Mouse (Mus musculus): ENCODE results near the gene Pacrg.
A peak's percentile ranks its signal among the peaks of the same experiment; 100 is the strongest.

Pacrg gene

DNA sequence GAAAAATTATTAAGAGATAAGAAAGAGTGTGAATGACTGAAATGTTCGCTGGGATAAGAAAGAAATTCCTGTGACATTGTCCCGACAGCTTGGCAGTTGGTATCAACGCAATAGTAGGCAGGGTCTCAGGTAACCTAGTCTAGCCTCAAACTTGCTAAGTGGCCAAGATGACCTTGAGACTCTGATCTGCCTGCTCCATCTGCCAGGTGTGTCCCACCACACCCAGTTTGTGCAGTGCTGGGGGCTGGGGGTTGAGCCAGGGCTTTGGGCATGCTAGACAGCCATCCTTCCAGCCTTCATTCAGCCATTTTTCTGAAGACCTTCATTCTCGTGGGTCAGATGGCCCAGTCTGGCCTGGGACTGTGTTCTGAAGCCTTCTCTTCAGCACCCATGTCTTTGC is 473.5 kb downstream of the Pacrg start:
- DNase-seq = no peak

DNA sequence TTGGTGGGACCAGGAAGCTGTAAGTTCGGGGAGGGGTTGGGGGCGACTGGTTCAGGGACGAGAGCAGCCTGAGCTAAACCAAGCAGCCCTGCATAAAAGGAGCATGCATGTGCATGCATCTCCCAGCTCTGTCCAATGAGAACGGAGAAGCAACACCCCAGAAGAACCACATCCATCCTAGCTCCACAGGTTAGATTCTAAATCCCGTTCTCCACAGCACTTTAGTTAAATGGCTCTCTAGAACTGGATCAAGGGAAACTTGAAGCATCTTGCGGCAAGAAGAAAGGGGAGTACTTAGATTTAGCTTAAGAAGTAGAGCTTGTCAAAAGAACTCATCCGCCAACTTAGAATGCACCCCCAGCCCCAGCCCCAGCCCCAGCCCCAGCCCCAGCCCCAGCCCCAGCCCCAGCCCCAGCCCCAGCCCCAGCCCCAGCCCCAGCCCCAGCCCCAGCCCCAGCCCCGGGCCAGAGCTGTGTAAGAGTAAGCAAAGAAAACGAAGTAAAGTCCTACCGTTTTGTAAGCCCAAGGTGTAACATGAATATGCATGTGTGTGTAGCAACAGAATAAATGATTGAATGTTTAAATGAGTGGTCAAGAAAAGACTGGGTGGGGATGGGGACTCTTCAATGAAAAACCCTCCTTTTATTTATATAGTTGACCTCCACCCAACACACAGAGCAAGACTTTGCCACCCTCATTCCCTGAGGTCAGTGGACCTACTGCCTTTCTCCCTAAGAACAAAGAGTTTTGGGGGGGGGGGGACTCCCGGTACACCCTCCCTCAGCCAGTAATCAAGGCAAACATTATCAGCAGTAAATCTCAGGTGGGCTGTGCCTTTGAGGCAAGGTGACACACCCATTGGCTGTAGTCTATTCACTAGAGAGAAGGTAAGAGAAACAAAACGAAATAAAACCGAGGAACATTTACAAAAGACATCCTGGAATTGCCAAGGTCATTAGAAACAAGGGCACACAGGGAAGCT is 474.3 kb downstream of the Pacrg start:
- DNase-seq = no peak

- no peak for DNase-seq
Observed at GRCm38 (mm10) chr17:10363151-10363550, 477.0 kb downstream of the Pacrg start.

DNA sequence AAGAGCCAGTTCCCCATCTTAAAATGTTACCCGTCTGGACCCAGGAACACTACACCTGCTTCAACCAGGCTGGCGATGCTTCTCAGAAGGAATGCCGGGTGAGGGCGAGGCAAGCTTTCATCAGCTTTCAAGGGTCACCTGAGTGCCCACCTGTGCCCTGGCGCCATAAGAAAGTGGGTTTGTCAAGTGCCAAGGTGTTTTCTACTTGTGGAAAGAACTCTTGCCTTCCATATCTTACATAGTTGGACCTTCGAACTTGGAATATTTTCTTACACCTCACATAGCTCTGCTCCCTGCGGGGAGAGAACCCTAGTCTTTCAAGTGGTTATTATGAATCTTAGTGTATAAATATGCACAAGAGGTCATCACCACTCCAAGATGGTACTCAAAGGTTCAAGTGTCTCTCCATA is 478.2 kb downstream of the Pacrg start:
- DNase-seq = no peak

DNA sequence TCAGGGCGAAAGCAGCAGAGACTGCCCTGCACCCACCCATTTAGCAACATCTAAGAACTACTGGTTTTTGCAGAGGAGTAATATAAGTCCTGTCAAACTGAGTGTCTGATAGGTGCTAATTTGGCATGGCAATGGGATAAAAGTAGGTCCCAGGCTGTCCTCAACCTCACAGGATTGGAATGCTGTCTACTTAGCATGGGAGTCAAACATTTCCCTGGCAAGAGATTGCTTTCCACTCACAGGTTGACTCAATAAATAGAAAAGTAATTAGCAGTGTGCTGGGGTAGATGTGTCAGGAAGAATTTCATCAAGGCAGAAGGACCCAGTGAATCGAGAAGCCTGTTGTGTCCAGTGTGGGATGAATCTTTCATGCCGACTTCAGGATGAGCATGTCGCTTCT is 479.4 kb downstream of the Pacrg start:
- no peak for DNase-seq

DNA sequence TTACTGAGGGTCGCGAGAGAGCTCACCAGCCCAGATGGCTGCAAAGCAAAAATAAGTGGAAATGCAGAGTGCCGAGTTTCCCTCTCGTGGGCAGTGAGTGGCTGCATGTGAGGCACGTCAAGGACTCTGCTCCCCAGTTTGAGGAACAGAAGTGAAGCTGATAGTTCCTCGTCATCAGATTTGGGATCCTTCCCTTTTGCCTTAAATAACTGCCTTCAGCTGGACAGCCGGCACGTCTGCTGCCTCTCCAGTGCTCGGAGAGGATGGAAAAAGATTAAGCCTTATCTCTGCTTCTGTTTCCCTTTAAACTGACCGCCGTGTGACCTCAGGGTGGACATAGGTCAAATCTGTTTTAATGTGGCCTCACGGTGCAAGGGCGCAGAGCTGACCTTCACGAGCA is 480.6 kb downstream of the Pacrg start:
- no peak for DNase-seq

DNA sequence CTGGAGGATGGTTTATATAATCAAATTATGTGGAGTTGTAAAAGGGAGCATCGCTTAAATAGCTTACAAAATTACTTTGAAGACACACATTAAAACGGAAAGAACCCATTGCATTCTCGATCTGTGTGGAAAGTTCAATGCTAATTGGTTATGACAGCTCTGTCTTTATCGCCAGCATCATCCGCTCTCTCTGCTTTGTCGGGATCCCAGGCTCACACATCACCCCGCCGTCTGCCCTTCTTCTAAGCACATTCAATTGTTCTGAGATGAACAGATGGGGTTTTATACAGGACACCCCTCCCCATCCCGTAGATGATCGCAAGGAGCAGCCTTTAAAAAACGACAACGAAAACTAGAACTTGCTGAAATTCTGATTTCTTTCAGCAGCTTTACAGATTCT is 482.8 kb downstream of the Pacrg start:
- peak; percentile 21 to 39 for DNase-seq

DNA sequence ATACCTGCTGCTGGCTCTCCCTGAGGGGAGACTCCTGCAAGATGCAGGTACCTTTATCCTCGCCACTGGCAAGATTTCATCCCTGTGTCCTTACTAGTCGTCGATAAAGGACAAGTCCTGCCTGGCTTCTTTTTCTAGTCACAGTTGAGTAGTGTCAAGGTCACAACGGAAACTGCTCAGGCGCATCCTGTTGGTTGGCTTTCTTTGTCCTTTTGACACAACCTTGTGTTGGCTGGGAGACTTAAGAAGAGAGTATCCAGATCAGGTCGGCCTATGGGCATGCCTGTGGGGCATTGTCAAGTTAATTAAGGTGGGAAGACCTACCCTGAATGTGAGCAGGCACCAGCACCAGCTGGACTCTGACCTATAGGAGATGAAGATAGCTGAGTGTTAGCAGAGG is 483.8 kb downstream of the Pacrg start:
- no peak for DNase-seq

- DNase-seq = peak in 1 of 2 experiments; percentile 32
Observed at GRCm38 (mm10) chr17:10355746-10356145, 484.4 kb downstream of the Pacrg start.
